Mouse (Mus musculus) ES-Bruce4 (cell line): Measurements from ENCODE around the gene Arhgef11.

Experiments
- CTCF ChIP-seq: IDR thresholded peaks from one replicate; pipeline ENCODE4 v1.8.1; 2011; ENCODE audit warnings: low read depth, low read length
- EP300 ChIP-seq: IDR thresholded peaks from 2 replicates; pipeline ENCODE4 v1.6.1; 2011; ENCODE audit warnings: low read depth, low read length; ENCODE audit not compliant: insufficient read depth
- POLR2A ChIP-seq: IDR thresholded peaks from one replicate; pipeline ENCODE4 v1.8.1; 2011; ENCODE audit warnings: low read length; ENCODE audit not compliant: insufficient read depth

- TF ChIP-seq CTCF = no peak
- no peak for TF ChIP-seq POLR2A
- no peak for TF ChIP-seq EP300
Observed at GRCm38 (mm10) chr3:87743927-87744326, 126.6 kb downstream of the Arhgef11 start.
